Mouse (Mus musculus) limb, embryonic 10.5 days (tissue): ENCODE measurements around the gene Ifnlr1. TPM values are rescaled to one million over a fixed set of nuclear protein-coding genes. Genes with fewer than 3 reads are reported as not detected.

Experiments used
- DNase-seq: peaks from one replicate; pipeline ENCODE4 v3.0.0-alpha.2; 2017; ENCODE audit warnings: low spot score
- H3K27ac ChIP-seq: fragments of 300-500 bp; sonication (generic); 2 replicates; pipeline ENCODE4 v1.5.1; 2016; ENCODE audit warnings: mild to moderate bottlenecking
- H3K27me3 ChIP-seq: fragments of 300-500 bp; sonication (generic); 2 replicates; pipeline ENCODE4 v1.6.1; 2016; ENCODE audit warnings: low read depth, mild to moderate bottlenecking; ENCODE audit not compliant: poor library complexity, severe bottlenecking
- H3K36me3 ChIP-seq: fragments of 300-500 bp; sonication (generic); 2 replicates; pipeline ENCODE4 v1.6.1; 2016; ENCODE audit warnings: mild to moderate bottlenecking, moderate library complexity
- H3K4me1 ChIP-seq: fragments of 300-500 bp; sonication (generic); 2 replicates; pipeline ENCODE4 v1.6.1; 2016
- H3K4me3 ChIP-seq: fragments of 300-500 bp; sonication (generic); 2 replicates; pipeline ENCODE4 v1.5.1; 2016; ENCODE audit warnings: mild to moderate bottlenecking, moderate library complexity
- H3K9me3 ChIP-seq: fragments of 300-500 bp; sonication (generic); replicated peaks from 2 replicates; pipeline ENCODE4 v1.6.1; 2016; ENCODE audit warnings: mild to moderate bottlenecking
- WGBS: fragments of 180-500 bp; shearing (Covaris S2); methylation state at CpG from one replicate; pipeline ENCODE4 v1.1.7; 2016; 5-methylcytosine and 5-hydroxymethylcytosine counted together
- polyA plus RNA-seq: library from polyadenylated mRNA; unstranded; fragments of >200 nt; fragmentation: Nextera tagmentation; extraction: Ambion mirVana; gene quantifications from 2 replicates; pipeline ENCODE4 v1.2.1, GENCODE M21; 2016

Ifnlr1 gene
- polyA plus RNA-seq, 1 experiment from 2014 or later, result 0.59 TPM

- Histone ChIP-seq H3K27me3 (no peaks in the 10 kb centered on the region), H3K9me3 (no peaks in the 10 kb centered on the region; the same call in 1 of the 2 replicates), H3K36me3 (no peaks in the 10 kb centered on the region), H3K4me1 (peaks cover 15% of the 10 kb centered on the region), H3K4me3 (no peak overlapping the region), H3K27ac (no peak overlapping the region)
- DNase-seq, result no peak
- WGBS, result 76% methylated on average over 8 of the region's 8 CpGs
Observed at GRCm38 (mm10) chr4:135730951-135731350, 44.9 kb downstream of the Ifnlr1 start.

GRCm38 (mm10) chr4:135733901-135734300, 47.8 kb downstream of the Ifnlr1 start:
- Histone ChIP-seq H3K4me1 (peaks cover 21% of the 10 kb centered on the region), H3K36me3 (no peaks in the 10 kb centered on the region), H3K27ac (no peak overlapping the region), H3K9me3 (no peaks in the 10 kb centered on the region; the same call in 1 of the 2 replicates), H3K27me3 (no peaks in the 10 kb centered on the region), H3K4me3 (no peak overlapping the region)
- no peak for DNase-seq
- WGBS, result 97% methylated on average over 14 of the region's 14 CpGs

GRCm38 (mm10) chr4:135736903-135737302, 50.8 kb downstream of the Ifnlr1 start:
- Histone ChIP-seq H3K27me3 (no peaks in the 10 kb centered on the region), H3K4me1 (peaks cover 26% of the 10 kb centered on the region), H3K27ac (no peak overlapping the region), H3K4me3 (no peak overlapping the region), H3K9me3 (no peaks in the 10 kb centered on the region; the same call in 1 of the 2 replicates), H3K36me3 (no peaks in the 10 kb centered on the region)
- WGBS, result 87% methylated on average over 3 of the region's 3 CpGs
- DNase-seq, result no peak

GRCm38 (mm10) chr4:135738237-135738636, 52.1 kb downstream of the Ifnlr1 start:
- DNase-seq, result no peak
- Histone ChIP-seq H3K9me3 (no peaks in the 10 kb centered on the region; the same call in 1 of the 2 replicates), H3K4me1 (peaks cover 28% of the 10 kb centered on the region), H3K27me3 (no peaks in the 10 kb centered on the region), H3K4me3 (no peak overlapping the region), H3K27ac (peak overlapping the region; percentile 67), H3K36me3 (no peaks in the 10 kb centered on the region)
- 39% methylated on average over 5 of the region's 5 CpGs for WGBS

- no peaks in the 10 kb centered on the region; the same call in 1 of the 2 replicates for H3K9me3 ChIP-seq
- 55% methylated on average over 7 of the region's 7 CpGs for WGBS
- DNase-seq, result no peak
- H3K4me3 ChIP-seq, result no peak overlapping the region
- no peaks in the 10 kb centered on the region for H3K27me3 ChIP-seq
- H3K27ac ChIP-seq, result no peak overlapping the region
- H3K4me1 ChIP-seq, result peaks cover 37% of the 10 kb centered on the region
- H3K36me3 ChIP-seq, result no peaks in the 10 kb centered on the region
Observed at GRCm38 (mm10) chr4:135739148-135739547, 53.1 kb downstream of the Ifnlr1 start.

- H3K36me3 ChIP-seq, result no peaks in the 10 kb centered on the region
- H3K4me3 ChIP-seq, result no peak overlapping the region
- H3K4me1 ChIP-seq, result peaks cover 37% of the 10 kb centered on the region
- WGBS, result 90% methylated on average over 14 of the region's 14 CpGs
- H3K27me3 ChIP-seq, result no peaks in the 10 kb centered on the region
- no peaks in the 10 kb centered on the region for H3K9me3 ChIP-seq
- no peak for DNase-seq
- no peak overlapping the region for H3K27ac ChIP-seq
Observed at GRCm38 (mm10) chr4:135739672-135740071, 53.6 kb downstream of the Ifnlr1 start.

GRCm38 (mm10) chr4:135743520-135743919, 57.4 kb downstream of the Ifnlr1 start:
- Histone ChIP-seq H3K4me1 (peaks cover 45% of the 10 kb centered on the region), H3K9me3 (no peaks in the 10 kb centered on the region), H3K4me3 (no peak overlapping the region), H3K27ac (peak overlapping the region; percentile 32; the same call in 1 of the 2 replicates), H3K27me3 (no peaks in the 10 kb centered on the region), H3K36me3 (no peaks in the 10 kb centered on the region)
- no peak for DNase-seq
- 20% methylated on average over 6 of the region's 6 CpGs for WGBS

GRCm38 (mm10) chr4:135744726-135745448, 58.8 kb downstream of the Ifnlr1 start:
- Histone ChIP-seq H3K36me3 (no peaks in the 10 kb centered on the region), H3K4me3 (no peak overlapping the region), H3K9me3 (no peaks in the 10 kb centered on the region), H3K4me1 (peaks cover 34% of the 10 kb centered on the region), H3K27me3 (no peaks in the 10 kb centered on the region), H3K27ac (no peak overlapping the region)
- no peak for DNase-seq
- 59% methylated on average over 16 of the region's 16 CpGs for WGBS

GRCm38 (mm10) chr4:135745613-135746012, 59.5 kb downstream of the Ifnlr1 start:
- WGBS, result 80% methylated on average over 10 of the region's 10 CpGs
- DNase-seq, result no peak
- Histone ChIP-seq H3K4me3 (no peak overlapping the region), H3K4me1 (peaks cover 30% of the 10 kb centered on the region), H3K36me3 (no peaks in the 10 kb centered on the region), H3K27ac (no peak overlapping the region), H3K27me3 (no peaks in the 10 kb centered on the region), H3K9me3 (no peaks in the 10 kb centered on the region)

GRCm38 (mm10) chr4:135750896-135751295, 64.8 kb downstream of the Ifnlr1 start:
- no peak overlapping the region for H3K4me3 ChIP-seq
- no peaks in the 10 kb centered on the region for H3K36me3 ChIP-seq
- no peaks in the 10 kb centered on the region for H3K27me3 ChIP-seq
- H3K27ac ChIP-seq, result no peak overlapping the region
- 82% methylated on average over 8 of the region's 8 CpGs for WGBS
- peaks cover 21% of the 10 kb centered on the region for H3K4me1 ChIP-seq
- DNase-seq, result no peak
- no peaks in the 10 kb centered on the region; the same call in 1 of the 2 replicates for H3K9me3 ChIP-seq

GRCm38 (mm10) chr4:135752106-135752778, 66.2 kb downstream of the Ifnlr1 start:
- no peaks in the 10 kb centered on the region for H3K36me3 ChIP-seq
- no peaks in the 10 kb centered on the region for H3K27me3 ChIP-seq
- H3K27ac ChIP-seq, result no peak overlapping the region
- no peak for DNase-seq
- 76% methylated on average over 7 of the region's 7 CpGs for WGBS
- no peak overlapping the region for H3K4me3 ChIP-seq
- no peaks in the 10 kb centered on the region; the same call in 1 of the 2 replicates for H3K9me3 ChIP-seq
- H3K4me1 ChIP-seq, result peaks cover 13% of the 10 kb centered on the region

- WGBS, result 62% methylated on average over 8 of the region's 8 CpGs
- DNase-seq, result no peak
Observed at GRCm38 (mm10) chr4:135752779-135753164, 66.7 kb downstream of the Ifnlr1 start.

More at GRCm38 (mm10) chr4:135752779-135753164, 66.7 kb downstream of the Ifnlr1 start:
- Histone ChIP-seq H3K4me1 (peaks cover 13% of the 10 kb centered on the region), H3K27me3 (no peaks in the 10 kb centered on the region), H3K4me3 (no peak overlapping the region), H3K36me3 (no peaks in the 10 kb centered on the region), H3K27ac (no peak overlapping the region), H3K9me3 (no peaks in the 10 kb centered on the region; the same call in 1 of the 2 replicates)
